Mouse (Mus musculus) left cerebral cortex, postnatal 25 days (tissue): ENCODE measurements at regions not wholly inside any gene's neighbourhood (a gene's known extent, or its start where the extent isn't known, plus 50 kb on each side); places are given as distances from the start of the nearest gene placed in this dataset.

Source experiments
- DNase-seq, 2 experiments: peaks; one replicate each; pipeline ENCODE4 v3.0.0; 2022; ENCODE audit warnings: low spot score in 2 of 2, mixed read lengths in 1 of 2
- intact Hi-C: fragments of 180-260 bp; cut with DNase I; formaldehyde crosslinking; loops from one replicate; pipeline ENCODE4 v1.15.1; 2025

- DNase-seq: no peak
- intact Hi-C loops: no loop called here
Measured at GRCm38 (mm10) chr13:44152806-44153613, 368.4 kb downstream of the Cd83 start.

- intact Hi-C loops: no loop called here
- DNase-seq: no peak
Measured at GRCm38 (mm10) chr13:44153784-44154183, 369.2 kb downstream of the Cd83 start.

- intact Hi-C loops: no loop called here
- DNase-seq: no peak
Measured at GRCm38 (mm10) chr13:44155956-44156355, 371.4 kb downstream of the Cd83 start.

- intact Hi-C loops: no loop called here
Measured at GRCm38 (mm10) chr13:44156546-44156945, 372.0 kb downstream of the Cd83 start.

GRCm38 (mm10) chr13:44157236-44157635 lies 372.7 kb downstream of the Cd83 start:
- intact Hi-C loops: no loop called here
- no peak for DNase-seq

More at GRCm38 (mm10) chr13:44156546-44156945, 372.0 kb downstream of the Cd83 start:
- DNase-seq: no peak

GRCm38 (mm10) chr13:44158364-44158763 lies 373.8 kb downstream of the Cd83 start:
- intact Hi-C loops: no loop called here
- DNase-seq: no peak

GRCm38 (mm10) chr13:44159346-44159745 lies 374.8 kb downstream of the Cd83 start:
- intact Hi-C loops: no loop called here
- DNase-seq: no peak

GRCm38 (mm10) chr13:44164746-44165145 lies 380.2 kb downstream of the Cd83 start:
- intact Hi-C loops: no loop called here
- DNase-seq: no peak

GRCm38 (mm10) chr13:44167186-44167585 lies 382.6 kb downstream of the Cd83 start:
- intact Hi-C loops: no loop called here
- peak; percentile 4 to 23 for DNase-seq

- intact Hi-C loops: no loop called here
- DNase-seq: peak in 1 of 2 experiments; percentile 7
Measured at GRCm38 (mm10) chr13:44168186-44168585, 383.6 kb downstream of the Cd83 start.

- DNase-seq: no peak
- intact Hi-C loops: no loop called here
Measured at GRCm38 (mm10) chr13:44171639-44172038, 387.1 kb downstream of the Cd83 start.

GRCm38 (mm10) chr13:44172701-44173100 lies 388.1 kb downstream of the Cd83 start:
- no peak for DNase-seq
- intact Hi-C loops: no loop called here

- no peak for DNase-seq
- intact Hi-C loops: no loop called here
Measured at GRCm38 (mm10) chr13:44174236-44174635, 389.7 kb downstream of the Cd83 start.

GRCm38 (mm10) chr13:44175300-44176036 lies 390.9 kb downstream of the Cd83 start:
- DNase-seq: no peak
- intact Hi-C loops: no loop called here

GRCm38 (mm10) chr13:44176121-44176520 lies 391.5 kb downstream of the Cd83 start:
- no peak for DNase-seq
- intact Hi-C loops: no loop called here

GRCm38 (mm10) chr13:44178006-44178405 lies 393.4 kb downstream of the Cd83 start:
- DNase-seq: no peak
- intact Hi-C loops: no loop called here

GRCm38 (mm10) chr13:44180384-44180783 lies 395.8 kb downstream of the Cd83 start:
- DNase-seq: no peak
- intact Hi-C loops: no loop called here

GRCm38 (mm10) chr13:44182544-44183191 lies 398.1 kb downstream of the Cd83 start:
- intact Hi-C loops: no loop called here
- no peak for DNase-seq

- intact Hi-C loops: no loop called here
- DNase-seq: no peak
Measured at GRCm38 (mm10) chr13:44195365-44195764, 410.8 kb downstream of the Cd83 start.

- intact Hi-C loops: no loop called here
- no peak for DNase-seq
Measured at GRCm38 (mm10) chr13:44206042-44206441, 421.5 kb downstream of the Cd83 start.
